Mouse (Mus musculus): ENCODE data around the gene Hoxc6.

Hoxc6 gene

GRCm38 (mm10) chr15:102967511-102968397, 30.3 kb upstream of the Hoxc6 start:
- no peak for DNase-seq (ENCODE audit: low spot score in 2 of 2)

DNA sequence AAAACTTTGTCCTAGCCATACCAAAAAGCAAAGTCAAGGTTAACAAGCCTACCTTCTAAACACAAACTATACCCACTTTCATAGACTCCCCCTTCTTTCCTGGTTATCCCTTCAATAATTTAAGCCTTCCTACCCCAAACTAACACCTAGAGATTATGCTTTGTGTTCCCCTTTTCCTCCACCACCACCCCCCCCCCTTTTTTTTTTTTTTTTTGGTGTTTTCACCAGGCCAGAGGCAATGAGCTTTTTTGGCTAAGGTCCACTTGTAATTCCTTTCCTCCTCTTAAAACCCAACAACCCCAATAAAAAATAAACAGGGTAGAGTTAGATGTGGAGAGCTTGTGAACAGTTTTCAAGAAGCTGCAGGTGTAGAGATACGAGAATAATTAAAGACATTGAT, 28.8 kb upstream of the Hoxc6 start:
- DNase-seq (ENCODE audit: low spot score in 2 of 2): no peak

DNA sequence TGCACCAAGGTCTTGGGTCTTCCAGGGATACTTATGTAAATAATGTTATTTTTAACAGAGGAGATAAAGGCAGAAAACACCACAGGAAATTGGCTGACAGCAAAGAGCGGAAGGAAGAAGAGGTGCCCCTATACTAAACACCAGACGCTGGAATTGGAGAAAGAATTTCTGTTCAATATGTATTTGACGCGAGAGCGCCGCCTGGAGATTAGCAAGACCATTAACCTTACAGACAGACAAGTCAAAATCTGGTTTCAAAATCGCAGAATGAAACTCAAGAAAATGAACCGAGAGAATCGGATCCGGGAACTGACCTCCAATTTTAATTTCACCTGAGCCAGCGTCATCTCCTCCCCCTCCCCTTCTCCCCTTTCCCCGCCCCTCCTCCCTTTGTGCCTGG, 27.3 kb upstream of the Hoxc6 start:
- no peak for DNase-seq (ENCODE audit: low spot score in 2 of 2)

- no peak for DNase-seq (ENCODE audit: low spot score in 2 of 2)
These were observed 25.8 kb upstream of the Hoxc6 start for GRCm38 (mm10) chr15:102972254-102972653.

GRCm38 (mm10) chr15:102972753-102973152, 25.3 kb upstream of the Hoxc6 start:
- no peak for DNase-seq (ENCODE audit: low spot score in 2 of 2)

DNA sequence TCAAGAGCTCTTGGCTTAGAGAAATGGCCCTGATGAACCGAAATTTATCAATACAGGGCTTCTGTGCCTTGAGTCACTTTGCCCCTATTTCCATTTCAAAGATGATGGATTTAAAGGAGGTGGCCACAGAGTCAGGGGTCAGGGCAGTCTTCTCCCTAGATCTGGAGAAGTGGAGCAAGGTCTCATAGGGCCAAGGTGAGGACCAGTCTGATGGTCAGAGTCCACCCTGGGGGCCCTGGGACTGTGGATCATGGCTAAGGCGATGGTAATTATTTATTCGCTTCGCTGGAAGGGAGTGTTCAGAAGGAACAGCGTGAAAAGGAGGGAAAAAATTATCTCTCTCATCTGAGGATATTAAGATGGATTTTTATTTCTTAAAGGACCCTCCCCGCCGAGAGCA, 23.0 kb upstream of the Hoxc6 start:
- no peak for DNase-seq (ENCODE audit: low spot score in 2 of 2)

GRCm38 (mm10) chr15:102975688-102976111, 22.4 kb upstream of the Hoxc6 start:
- DNase-seq (ENCODE audit: low spot score in 2 of 2): no peak

GRCm38 (mm10) chr15:102976171-102976570, 21.9 kb upstream of the Hoxc6 start, which contains the start of gene Hoxc9:
Gene Hoxc9 (plus strand): TSS chr15:102976439.
- DNase-seq (ENCODE audit: low spot score in 2 of 2): no peak

- DNase-seq (ENCODE audit: low spot score in 2 of 2): no peak
These were observed 21.2 kb upstream of the Hoxc6 start for GRCm38 (mm10) chr15:102976631-102977422.

DNA sequence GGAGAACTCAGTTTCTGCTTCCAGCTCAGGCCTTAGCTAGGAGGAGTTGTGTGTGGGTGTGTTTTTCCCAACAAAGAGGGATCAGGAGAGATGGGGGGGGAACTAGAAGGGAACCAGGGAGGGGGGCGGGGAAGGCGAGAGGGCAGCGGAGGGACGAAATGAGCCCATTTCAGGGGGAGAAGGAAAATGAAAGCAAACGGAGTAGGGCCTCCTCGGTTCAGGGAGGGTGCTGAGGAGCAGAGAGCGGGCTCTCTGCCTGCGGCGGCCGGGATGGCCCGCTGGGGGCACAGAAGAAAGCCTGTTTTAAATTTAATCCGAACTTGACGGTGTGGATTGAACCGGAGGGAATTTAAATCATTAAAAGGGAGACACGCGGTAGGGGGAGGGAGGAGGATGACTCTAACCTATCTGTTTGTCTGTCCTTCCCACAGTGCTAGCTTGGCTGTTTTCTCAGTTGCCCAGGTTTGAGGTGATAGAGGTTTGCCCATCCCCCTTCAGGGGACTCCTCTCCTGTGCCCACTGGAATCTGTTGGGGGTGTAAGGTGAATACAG, 20.6 kb upstream of the Hoxc6 start:
- no peak for DNase-seq (ENCODE audit: low spot score in 2 of 2)

DNA sequence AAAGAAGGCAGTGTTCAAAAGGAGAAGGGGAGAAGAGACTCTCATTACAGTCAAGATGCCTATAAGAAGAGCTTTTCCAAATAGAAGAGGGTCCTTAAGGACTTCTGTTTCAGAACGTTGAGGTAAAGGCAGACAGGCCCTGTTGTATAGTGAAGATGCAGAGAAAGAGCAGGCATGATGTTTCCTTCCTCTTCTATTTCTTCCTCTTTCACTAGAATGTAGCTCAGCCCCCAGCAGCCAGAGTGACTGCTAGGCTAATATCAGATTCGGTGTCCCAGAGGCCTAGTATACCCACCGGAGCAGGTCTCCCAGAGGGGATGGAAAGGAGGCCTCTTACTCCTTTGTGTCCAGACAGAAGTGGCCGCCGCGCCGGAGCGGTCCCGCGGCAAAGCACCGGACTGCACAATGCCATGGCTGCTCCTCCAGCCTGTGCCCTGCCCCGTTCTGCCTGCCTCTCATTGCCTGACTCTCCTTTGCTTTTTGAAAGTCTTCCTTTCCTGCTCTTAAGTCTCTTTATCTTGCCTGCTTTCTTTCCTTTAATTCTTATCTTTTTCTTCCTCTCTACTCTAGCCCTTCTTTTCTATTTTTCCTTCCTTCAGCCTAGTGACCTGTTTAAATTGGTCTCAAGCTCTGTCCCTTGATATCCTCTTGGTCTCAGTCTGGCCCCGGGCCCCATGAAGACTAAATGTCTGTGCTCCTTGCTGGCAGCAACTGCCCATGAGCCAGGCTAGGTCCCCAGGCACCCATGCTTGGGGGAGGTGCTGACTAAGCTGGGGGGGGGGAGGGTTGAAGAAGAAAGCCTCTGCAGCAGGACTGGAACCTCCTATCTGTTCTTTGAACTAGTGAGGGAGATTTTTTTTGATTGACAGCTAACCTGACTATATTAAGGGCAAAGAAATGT, 19.2 kb upstream of the Hoxc6 start:
- DNase-seq (ENCODE audit: low spot score in 2 of 2): no peak

DNA sequence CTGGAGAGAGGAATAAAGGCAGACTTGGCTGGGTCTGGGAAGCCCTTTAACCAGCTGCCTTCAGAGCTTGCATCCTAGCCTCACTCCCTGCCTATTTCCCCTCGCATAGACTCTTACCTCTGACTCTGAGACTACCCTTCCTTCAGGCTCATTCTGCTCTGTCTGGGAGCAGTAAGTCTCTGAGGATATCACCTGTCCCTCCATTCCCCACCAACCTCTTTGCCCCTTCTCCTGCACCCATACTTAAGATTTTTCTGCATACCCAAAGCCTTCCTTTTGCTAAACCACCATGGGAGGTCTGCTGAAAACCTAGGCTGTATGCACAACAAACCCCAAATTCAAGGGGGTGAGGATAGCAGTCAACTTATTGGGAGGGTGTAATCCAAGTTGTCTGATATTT, 18.1 kb upstream of the Hoxc6 start:
- no peak for DNase-seq (ENCODE audit: low spot score in 2 of 2)

- no peak for DNase-seq (ENCODE audit: low spot score in 2 of 2)
These were observed 17.7 kb upstream of the Hoxc6 start for GRCm38 (mm10) chr15:102980352-102980751.

DNA sequence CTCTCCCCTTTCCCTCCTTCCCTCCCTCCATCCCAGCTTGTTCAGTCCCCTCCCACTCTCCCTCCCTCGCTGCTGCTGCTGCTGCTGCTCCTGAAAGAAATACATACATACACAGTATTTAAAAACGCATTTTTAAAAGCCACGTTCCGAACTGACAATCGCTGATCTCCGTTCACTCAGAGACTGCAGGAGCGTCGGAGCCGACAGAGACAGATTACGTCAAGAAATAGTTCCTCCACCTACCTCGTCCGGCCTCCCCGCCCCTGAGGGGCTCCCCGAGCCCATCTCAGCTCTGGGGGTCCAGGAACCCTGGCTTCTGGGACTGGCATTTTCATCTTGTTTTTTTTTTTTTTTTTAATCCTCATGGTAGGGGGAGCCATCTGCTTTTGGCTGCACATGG, 17.1 kb upstream of the Hoxc6 start:
- DNase-seq (ENCODE audit: low spot score in 2 of 2): no peak

GRCm38 (mm10) chr15:102981379-102982288, 16.4 kb upstream of the Hoxc6 start:
- no peak for DNase-seq (ENCODE audit: low spot score in 2 of 2)

GRCm38 (mm10) chr15:102983716-102984115, 14.3 kb upstream of the Hoxc6 start:
- no peak for DNase-seq (ENCODE audit: low spot score in 2 of 2)

- no peak for DNase-seq (ENCODE audit: low spot score in 2 of 2)
These were observed 13.5 kb upstream of the Hoxc6 start for GRCm38 (mm10) chr15:102984521-102984920.

- DNase-seq (ENCODE audit: low spot score in 2 of 2): no peak
These were observed 13.1 kb upstream of the Hoxc6 start for GRCm38 (mm10) chr15:102984925-102985324.

DNA sequence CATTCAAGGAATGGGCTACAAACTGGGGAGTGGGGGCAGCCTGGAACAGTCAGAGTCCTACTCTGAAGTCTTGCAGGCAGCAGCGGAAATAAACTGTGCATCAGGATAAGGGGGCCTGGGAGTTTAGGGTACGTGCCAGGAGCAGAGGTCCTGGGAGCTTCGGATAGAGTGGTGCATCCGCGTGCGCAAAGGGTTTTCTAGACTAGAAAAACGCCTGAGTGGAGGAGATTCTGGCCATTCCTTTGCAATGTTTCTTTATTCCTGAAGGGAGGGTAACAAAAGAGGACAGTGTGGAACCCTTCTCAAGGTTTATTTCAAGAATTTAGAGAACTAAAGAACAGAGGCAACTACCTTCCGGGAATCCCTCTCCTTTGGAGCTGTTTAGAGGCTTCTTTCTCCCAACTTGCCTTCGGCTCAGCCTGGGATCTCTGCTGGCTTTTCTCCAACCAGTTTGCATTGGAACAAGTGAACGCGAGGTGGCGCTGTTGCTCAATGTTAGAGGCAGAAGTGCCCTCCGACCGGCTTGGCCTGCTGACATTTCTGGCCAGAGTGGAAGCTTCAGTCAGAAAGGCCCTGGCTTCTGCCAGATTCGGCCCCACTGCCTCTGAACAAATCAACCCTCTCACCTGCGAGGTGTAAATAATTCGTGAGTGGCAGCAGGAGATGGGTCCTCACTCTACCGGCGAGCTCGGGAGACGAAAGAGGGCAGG, 10.8 kb upstream of the Hoxc6 start:
- DNase-seq (ENCODE audit: low spot score in 2 of 2): peak; percentile 65

- no peak for DNase-seq (ENCODE audit: low spot score in 2 of 2)
These were observed 10.0 kb upstream of the Hoxc6 start for GRCm38 (mm10) chr15:102988078-102988477.
